Mouse (Mus musculus) hindbrain, embryonic 11.5 days (tissue): Measurements from ENCODE around the gene Apobec3. TPM values are rescaled to one million over a fixed set of nuclear protein-coding genes. Genes with fewer than 3 reads are reported as not detected.
"Not testable (repeated sequence)": the region's sequence is repeated elsewhere in the genome, so short reads cannot be mapped to it uniquely, and the experiment has no call there.

Source experiments
- ATAC-seq: fragments of 200-750 bp; cut with Nextera tagmentation; 2 replicates; pipeline ENCODE4 v1.8.0; 2017; ENCODE audit warnings: mild to moderate bottlenecking, moderate TSS enrichment, moderate library complexity; ENCODE audit not compliant: low FRiP score
- DNase-seq: peaks from one replicate; pipeline ENCODE4 v3.0.0-alpha.2; 2015; ENCODE audit warnings: low spot score
- H3K27ac ChIP-seq: fragments of 300-500 bp; sonication (generic); 2 replicates; pipeline ENCODE4 v1.5.1; 2014; ENCODE audit warnings: mild to moderate bottlenecking, low read depth, low read length
- H3K27me3 ChIP-seq: fragments of 300-500 bp; sonication (generic); 2 replicates; pipeline ENCODE4 v1.6.1; 2014; ENCODE audit warnings: mild to moderate bottlenecking, low read length, moderate library complexity, mixed read lengths; ENCODE audit not compliant: control insufficient read depth, insufficient read depth
- H3K36me3 ChIP-seq: fragments of 300-500 bp; sonication (generic); 2 replicates; pipeline ENCODE4 v1.6.1; 2014; ENCODE audit warnings: mild to moderate bottlenecking, low read length, moderate library complexity, mixed read lengths; ENCODE audit not compliant: control insufficient read depth, insufficient read depth
- H3K4me1 ChIP-seq: fragments of 300-500 bp; sonication (generic); replicated peaks from 2 replicates; pipeline ENCODE4 v1.6.1; 2014; ENCODE audit warnings: low read length, mixed read lengths; ENCODE audit not compliant: control insufficient read depth, insufficient read depth
- H3K4me2 ChIP-seq: fragments of 300-500 bp; sonication (generic); replicated peaks from 2 replicates; pipeline ENCODE4 v1.6.1; 2014; ENCODE audit warnings: mild to moderate bottlenecking, low read depth, low read length
- H3K4me3 ChIP-seq: fragments of 300-500 bp; sonication (generic); 2 replicates; pipeline ENCODE4 v1.5.1; 2014; ENCODE audit warnings: low read depth, low read length
- H3K9ac ChIP-seq: fragments of 300-500 bp; sonication (generic); 2 replicates; pipeline ENCODE4 v1.6.1; 2014; ENCODE audit warnings: low read depth, low read length
- H3K9me3 ChIP-seq: fragments of 300-500 bp; sonication (generic); 2 replicates; pipeline ENCODE4 v1.6.1; 2016; ENCODE audit warnings: low read length; ENCODE audit not compliant: control insufficient read depth
- WGBS: fragments of 180-500 bp; shearing (Covaris S2); extraction: QIAGEN DNeasy Blood & Tissue Kit; methylation state at CpG from one replicate; pipeline ENCODE4 v1.1.7; 2014; 5-methylcytosine and 5-hydroxymethylcytosine counted together
- polyA plus RNA-seq: library from polyadenylated mRNA; unstranded; fragments of >200 nt; fragmentation: Nextera tagmentation; extraction: Ambion mirVana; gene quantifications from 2 replicates; pipeline ENCODE4 v1.2.1, GENCODE M21; 2014

Gene Apobec3
- polyA plus RNA-seq, 1 experiment from 2014 or later, result 9.3 TPM

DNA sequence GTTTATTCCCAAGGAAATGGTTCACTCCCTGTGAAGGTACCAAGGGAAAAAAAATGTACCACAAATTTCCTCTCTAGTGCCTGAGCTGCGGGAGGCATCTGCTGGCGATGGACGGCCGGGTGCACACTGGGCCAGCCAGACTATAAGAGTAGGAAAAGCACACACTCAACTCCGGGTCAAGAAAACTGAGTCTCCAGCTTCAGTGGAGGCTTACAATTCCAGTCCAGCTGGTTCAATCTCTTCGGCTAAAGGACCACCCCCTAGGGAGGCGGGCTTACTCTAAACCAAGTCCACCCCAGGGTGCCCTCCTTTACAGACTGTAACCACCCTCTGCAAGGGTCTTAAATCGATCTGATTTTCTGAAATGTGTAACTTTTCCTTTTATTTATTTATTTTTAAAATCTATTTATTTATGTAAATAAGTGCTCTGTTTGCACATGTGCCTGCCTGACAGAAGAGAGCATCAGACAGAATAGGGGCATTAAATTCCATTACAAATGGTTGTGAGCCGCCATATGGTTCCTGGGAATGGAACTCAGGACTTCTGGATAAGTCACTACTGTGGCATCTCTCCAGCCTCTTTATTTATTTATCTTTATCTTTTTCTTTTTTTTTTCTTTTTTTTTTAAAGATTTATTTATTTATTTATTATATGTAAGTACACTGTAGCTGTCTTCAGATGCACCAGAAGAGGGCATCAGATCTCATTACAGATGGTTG is 44.4 kb downstream of the Apobec3 start:
- Histone ChIP-seq H3K36me3 (no peaks in the 10 kb centered on the region), H3K4me3 (no peak overlapping the region), H3K9me3 (no peaks in the 10 kb centered on the region), H3K4me2 (no peak overlapping the region), H3K27me3 (peaks cover 20% of the 10 kb centered on the region), H3K27ac (no peak overlapping the region), H3K9ac (no peak overlapping the region), H3K4me1 (peaks cover 5% of the 10 kb centered on the region)
- ATAC-seq (no peak), DNase-seq (no peak)
- WGBS, result 24% methylated on average over 9 of the region's 9 CpGs

DNA sequence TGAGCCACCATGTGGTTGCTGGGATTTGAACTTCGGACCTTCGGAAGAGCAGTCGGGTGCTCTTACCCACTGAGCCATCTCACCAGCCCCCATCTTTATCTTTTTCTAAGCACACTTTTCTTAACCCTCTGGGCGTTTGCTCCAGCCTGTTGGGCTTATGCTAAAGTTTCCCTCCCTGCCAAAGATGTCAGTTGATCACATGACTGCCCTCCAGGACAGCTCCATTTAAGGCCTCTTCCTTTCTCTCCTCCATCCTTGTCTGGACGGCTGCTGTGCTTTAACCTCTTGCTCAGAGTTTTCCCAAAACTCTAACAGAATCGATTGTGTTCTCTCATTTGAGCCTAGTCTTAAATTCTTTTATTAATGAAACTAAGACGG is 44.9 kb downstream of the Apobec3 start:
- WGBS, result 71% methylated on average over 7 of the region's 7 CpGs
- Histone ChIP-seq H3K4me3 (no peak overlapping the region), H3K4me2 (no peak overlapping the region), H3K9me3 (no peaks in the 10 kb centered on the region), H3K9ac (no peak overlapping the region), H3K4me1 (peaks cover 5% of the 10 kb centered on the region), H3K27me3 (peaks cover 20% of the 10 kb centered on the region), H3K36me3 (no peaks in the 10 kb centered on the region), H3K27ac (no peak overlapping the region)
- no peak for DNase-seq
- no peak for ATAC-seq

DNA sequence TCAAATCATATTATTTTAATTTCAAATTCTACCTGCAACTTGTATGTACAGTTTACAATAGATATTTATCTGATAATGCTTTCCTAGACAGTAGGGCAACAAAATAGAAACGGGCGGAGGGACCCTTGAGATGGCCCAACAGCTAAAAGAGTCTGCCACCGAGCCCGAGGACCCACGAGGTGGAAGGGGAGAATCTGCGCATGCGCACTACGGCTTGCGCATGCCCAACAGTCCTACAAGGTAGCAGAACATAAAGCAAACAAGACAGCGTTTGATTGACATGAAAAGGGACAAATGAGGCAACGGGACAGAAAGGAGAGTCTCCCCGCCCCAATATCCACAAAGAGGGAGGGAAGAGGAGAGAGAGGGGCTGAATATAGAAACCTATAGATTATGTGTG is 47.6 kb downstream of the Apobec3 start:
- Histone ChIP-seq H3K4me1 (no peaks in the 10 kb centered on the region), H3K27ac (no peak overlapping the region), H3K4me2 (no peak overlapping the region), H3K9me3 (no peaks in the 10 kb centered on the region), H3K4me3 (no peak overlapping the region), H3K9ac (no peak overlapping the region), H3K36me3 (no peaks in the 10 kb centered on the region), H3K27me3 (no peaks in the 10 kb centered on the region)
- DNase-seq (no peak), ATAC-seq (no peak)
- 91% methylated on average over 12 of the region's 12 CpGs for WGBS

DNA sequence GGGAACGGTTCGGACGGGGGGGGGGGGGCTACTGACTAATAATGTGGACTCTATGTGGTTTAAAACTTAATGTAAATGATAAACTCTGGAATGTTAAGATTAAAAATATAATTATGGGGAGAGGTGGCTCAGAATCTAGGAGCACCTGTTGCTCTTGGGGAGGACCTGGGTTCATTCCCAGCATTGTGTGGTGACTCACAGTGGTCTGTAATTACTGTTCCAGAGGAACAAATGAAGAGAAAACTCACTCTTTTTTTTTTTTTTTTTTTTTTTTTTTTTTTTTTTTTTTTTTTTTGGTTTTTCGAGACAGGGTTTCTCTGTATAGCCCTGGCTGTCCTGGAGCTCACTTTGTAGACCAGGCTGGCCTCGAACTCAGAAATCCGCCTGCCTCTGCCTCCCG is 48.0 kb downstream of the Apobec3 start:
- not testable (repeated sequence) for DNase-seq, H3K9me3 ChIP-seq, H3K4me3 ChIP-seq, H3K36me3 ChIP-seq, H3K27me3 ChIP-seq, H3K4me1 ChIP-seq, H3K9ac ChIP-seq, ATAC-seq, H3K27ac ChIP-seq, H3K4me2 ChIP-seq
- 93% methylated on average over 4 of the region's 7 CpGs for WGBS

DNA sequence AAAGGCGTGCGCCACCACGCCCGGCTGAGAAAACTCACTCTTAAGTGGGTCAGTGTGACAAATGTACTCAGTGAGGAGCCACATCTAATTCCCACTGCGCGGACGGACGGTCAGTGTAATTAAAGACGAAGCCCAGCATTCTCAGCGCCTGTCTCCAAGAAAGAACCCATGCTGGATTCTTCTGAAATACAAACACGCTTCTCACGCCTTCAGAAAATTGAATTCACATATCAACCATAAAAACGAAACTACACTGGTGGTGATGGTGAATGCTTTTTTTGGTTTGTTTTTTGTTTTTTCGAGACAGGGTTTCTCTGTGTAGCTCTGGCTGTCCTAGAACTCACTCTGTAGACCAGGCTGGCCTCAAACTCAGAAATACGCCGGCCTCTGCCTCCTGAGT is 48.5 kb downstream of the Apobec3 start:
- WGBS, result 85% methylated on average over 16 of the region's 16 CpGs
- DNase-seq (no peak), ATAC-seq (no peak)
- Histone ChIP-seq H3K27me3 (no peaks in the 10 kb centered on the region), H3K4me1 (no peaks in the 10 kb centered on the region), H3K9me3 (no peaks in the 10 kb centered on the region), H3K4me3 (no peak overlapping the region), H3K4me2 (no peak overlapping the region), H3K9ac (no peak overlapping the region), H3K36me3 (no peaks in the 10 kb centered on the region), H3K27ac (no peak overlapping the region)

DNA sequence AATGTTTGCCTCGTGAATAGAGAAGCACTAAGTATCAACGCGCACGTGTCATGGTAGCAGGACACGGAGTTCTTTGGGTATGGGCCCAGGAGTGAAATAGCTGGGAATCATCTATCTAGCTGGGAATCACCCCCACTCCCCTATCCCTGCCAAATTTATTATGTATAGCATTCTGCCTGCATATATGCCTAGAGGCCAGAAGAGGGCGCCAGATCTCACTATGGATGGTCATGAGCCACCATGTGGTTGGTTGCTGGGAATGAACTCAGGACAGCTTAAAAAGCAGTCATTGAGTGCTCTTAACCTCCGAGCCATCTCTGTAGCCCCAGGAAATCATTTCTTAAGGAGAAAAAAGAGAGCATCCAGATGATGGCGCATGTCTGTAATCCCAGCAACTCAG is 49.5 kb downstream of the Apobec3 start:
- ATAC-seq, result no peak
- Histone ChIP-seq H3K9ac (no peak overlapping the region), H3K27me3 (no peaks in the 10 kb centered on the region), H3K36me3 (no peaks in the 10 kb centered on the region), H3K4me1 (no peaks in the 10 kb centered on the region), H3K27ac (no peak overlapping the region), H3K4me2 (no peak overlapping the region), H3K4me3 (no peak overlapping the region), H3K9me3 (no peaks in the 10 kb centered on the region)
- WGBS, result 24% methylated on average over 8 of the region's 8 CpGs
- peak; percentile 79 for DNase-seq

DNA sequence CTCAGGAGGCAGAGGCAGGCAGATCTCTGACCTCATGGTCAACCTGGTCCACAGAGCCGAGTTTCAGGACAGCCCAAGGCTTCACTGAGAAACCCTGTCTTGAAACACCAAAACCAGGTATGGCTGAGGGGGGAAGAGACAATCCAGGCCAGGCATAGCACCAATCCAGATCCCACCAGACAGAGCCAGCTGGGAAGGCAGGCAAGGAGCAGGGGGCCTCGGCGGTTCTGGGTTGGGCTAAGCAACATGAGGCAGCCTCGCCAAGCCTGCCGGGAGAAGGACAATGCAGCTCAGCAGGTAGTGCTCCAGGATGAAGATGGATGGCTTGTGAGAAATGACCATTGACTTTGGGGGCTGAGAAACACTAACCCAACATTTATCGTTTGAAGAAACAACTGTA is 51.1 kb downstream of the Apobec3 start:
- 60% methylated on average over 6 of the region's 6 CpGs for WGBS
- ATAC-seq, result no peak

DNA sequence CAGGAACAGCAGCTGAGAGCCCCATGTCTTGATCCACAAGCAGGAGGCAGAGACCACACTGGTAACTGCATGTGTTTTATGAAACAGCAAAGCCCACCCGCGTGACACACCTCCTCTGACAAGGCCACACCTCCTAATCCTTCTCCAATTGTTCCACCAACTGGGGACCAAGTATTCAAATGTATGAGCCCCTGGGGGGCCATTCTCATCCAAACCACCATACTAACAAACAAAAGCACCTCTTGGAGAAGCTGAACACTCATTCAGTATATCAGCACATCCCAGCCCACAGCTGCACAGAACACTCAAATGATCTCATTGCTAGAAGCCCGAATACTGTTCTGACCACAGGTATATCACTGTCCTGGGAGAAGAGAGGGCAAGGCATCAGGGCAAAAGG is 52.1 kb downstream of the Apobec3 start:
- Histone ChIP-seq H3K4me3 (no peak overlapping the region), H3K27ac (no peak overlapping the region), H3K4me1 (no peaks in the 10 kb centered on the region), H3K9ac (no peak overlapping the region), H3K27me3 (no peaks in the 10 kb centered on the region), H3K9me3 (no peaks in the 10 kb centered on the region), H3K4me2 (no peak overlapping the region), H3K36me3 (no peaks in the 10 kb centered on the region)
- ATAC-seq, result no peak
- DNase-seq, result no peak
- WGBS, result 85% methylated on average over 3 of the region's 3 CpGs

More for the DNA sequence above, 51.1 kb downstream of the Apobec3 start:
- DNase-seq, result no peak
- Histone ChIP-seq H3K9ac (no peak overlapping the region), H3K9me3 (no peaks in the 10 kb centered on the region), H3K4me1 (no peaks in the 10 kb centered on the region), H3K4me2 (no peak overlapping the region), H3K27me3 (no peaks in the 10 kb centered on the region), H3K4me3 (no peak overlapping the region), H3K36me3 (no peaks in the 10 kb centered on the region), H3K27ac (no peak overlapping the region)

DNA sequence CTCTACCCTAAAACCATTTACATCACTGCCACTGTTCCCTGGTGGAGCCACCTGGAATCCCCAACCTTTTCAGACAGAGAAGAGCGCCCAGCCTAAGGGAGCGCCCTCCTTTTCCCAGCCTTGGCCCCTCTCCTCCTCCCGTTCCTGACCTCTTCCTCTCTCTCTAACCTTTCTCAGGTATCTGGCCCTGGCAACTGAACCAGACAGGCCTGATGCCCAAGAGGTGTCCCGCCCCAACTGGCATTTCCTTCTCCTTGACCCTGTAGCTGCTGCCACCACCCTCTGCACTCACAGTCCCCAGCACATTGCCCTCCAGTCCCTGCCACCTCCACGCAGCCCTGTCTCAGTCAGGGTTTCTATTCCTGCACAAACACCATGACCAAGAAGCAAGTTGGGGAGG is 53.5 kb downstream of the Apobec3 start:
- no peak overlapping the region for H3K4me3 ChIP-seq
- peaks cover 2% of the 10 kb centered on the region; the same call in 1 of the 2 replicates for H3K4me1 ChIP-seq
- WGBS, result 76% methylated on average over 5 of the region's 5 CpGs
- no peak overlapping the region for H3K9ac ChIP-seq
- DNase-seq (no peak), ATAC-seq (no peak)
- H3K27ac ChIP-seq, result no peak overlapping the region
- H3K36me3 ChIP-seq, result no peaks in the 10 kb centered on the region
- H3K9me3 ChIP-seq, result no peaks in the 10 kb centered on the region
- no peak overlapping the region for H3K4me2 ChIP-seq
- no peaks in the 10 kb centered on the region for H3K27me3 ChIP-seq
